In the genomic region with DNA sequence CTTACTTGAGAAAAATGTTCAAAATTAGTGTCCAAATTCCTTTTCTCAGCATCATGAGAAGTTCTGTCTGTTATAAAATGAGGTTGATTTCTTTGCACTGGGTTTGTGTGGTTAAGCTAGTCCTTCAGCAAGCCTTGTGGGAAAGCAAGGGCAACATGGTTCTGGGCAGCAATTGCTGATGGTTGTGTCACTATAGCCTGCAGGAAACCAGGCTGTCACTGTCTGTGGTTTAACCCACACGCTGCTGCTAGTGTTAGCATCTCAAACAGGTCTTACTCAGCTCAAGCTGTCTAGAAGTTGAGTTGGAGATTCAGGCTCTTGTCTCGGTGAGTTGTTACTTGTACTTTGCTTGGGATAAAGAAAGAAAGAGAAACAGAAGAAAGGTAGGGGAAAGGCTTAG, we compare ENCODE assay signal across 36 mouse cellular contexts. TPM values are rescaled to one million over a fixed set of nuclear protein-coding genes. Genes with fewer than 3 reads are reported as not detected.
DNase-seq lines count a peak whose midpoint lies in the region; ATAC-seq lines count a peak whose summit lies in the region.
"Had no signal": no experiment of that assay in that cellular context is flagged by ENCODE, and none has a peak within 500 bp of the region (broad histone marks: within the 10 kb centered on the region; RNA-seq: fewer than 3 reads in every experiment).

No protein-coding gene starts in this region.

- no peak overlapping the region for H3K4me2 ChIP-seq in midbrain, embryonic 14.5 days (ENCODE audit: low read length)
- H3K4me2 ChIP-seq: embryonic facial prominence, embryonic 13.5 days; forebrain, embryonic 15.5 days; heart, embryonic 12.5 days; hindbrain, embryonic 14.5 days; limb, embryonic 13.5 days; liver, embryonic 11.5 days; lung, embryonic 15.5 days; midbrain, embryonic 15.5 days; neural tube, embryonic 15.5 days; stomach, embryonic 15.5 days had no signal

- no peak overlapping the region for H3K27ac ChIP-seq in midbrain, embryonic 14.5 days (replicated peaks; ENCODE audit: low read depth, low read length)
- H3K27ac ChIP-seq: embryonic facial prominence, embryonic 13.5 days; forebrain, embryonic 10.5 days; forebrain, embryonic 15.5 days; gastrocnemius, adult 2 months; heart, adult 2 months; hindbrain, embryonic 14.5 days; layer of hippocampus, adult 2 months; left cerebral cortex, adult 2 months; limb, embryonic 13.5 days; lung, embryonic 15.5 days; midbrain, embryonic 15.5 days; neural tube, embryonic 15.5 days; stomach, embryonic 15.5 days had no signal

- H3K4me3 ChIP-seq in midbrain, embryonic 14.5 days (replicated peaks; ENCODE audit: low read depth, low read length): no peak overlapping the region
- H3K4me3 ChIP-seq: embryonic facial prominence, embryonic 13.5 days; forebrain, embryonic 10.5 days; forebrain, embryonic 15.5 days; gastrocnemius, adult 2 months; heart, adult 2 months; heart, embryonic 12.5 days; layer of hippocampus, adult 2 months; left cerebral cortex, adult 2 months; limb, embryonic 13.5 days; lung, embryonic 15.5 days; megakaryocyte, embryonic 14.5 days; midbrain, embryonic 15.5 days; neural tube, embryonic 15.5 days; stomach, embryonic 15.5 days had no signal

- H3K9me3 ChIP-seq in midbrain, embryonic 14.5 days (ENCODE audit: control insufficient read depth, low read length): no peaks in the 10 kb centered on the region
- H3K9me3 ChIP-seq: embryonic facial prominence, embryonic 13.5 days; forebrain, embryonic 10.5 days; forebrain, embryonic 15.5 days; heart, embryonic 12.5 days; limb, embryonic 13.5 days; lung, embryonic 15.5 days; megakaryocyte, embryonic 14.5 days; midbrain, embryonic 15.5 days; neural tube, embryonic 15.5 days; stomach, embryonic 15.5 days had no signal

- H3K27me3 ChIP-seq in midbrain, embryonic 14.5 days (ENCODE audit: control insufficient read depth, insufficient read depth, low read length): no peaks in the 10 kb centered on the region
- H3K27me3 ChIP-seq: embryonic facial prominence, embryonic 13.5 days; heart, embryonic 12.5 days; limb, embryonic 13.5 days; lung, embryonic 15.5 days; midbrain, embryonic 15.5 days; neural tube, embryonic 15.5 days; stomach, embryonic 15.5 days had no signal

- H3K4me1 ChIP-seq in midbrain, embryonic 14.5 days (ENCODE audit: control insufficient read depth, insufficient read depth, low read length): no peaks in the 10 kb centered on the region

- peak; percentile 21 for DNase-seq in adrenal gland, adult 2 months
- no peak for DNase-seq in adrenal gland, postnatal 4 days (ENCODE audit: low spot score in 2 of 2)
- peak; percentile 62 for DNase-seq in 416B (ENCODE audit: low read depth)
- no peak for DNase-seq in midbrain, embryonic 14.5 days
- DNase-seq in layer of hippocampus, adult 18-20 months (ENCODE audit: low spot score in 2 of 2): no peak
- DNase-seq: cerebellum, adult 2 months; cerebellum, postnatal 25 days; gastrocnemius, adult 2 months; gastrocnemius, postnatal 36 days; heart, adult 2 months; heart, postnatal 4 days; kidney, adult 9 months; kidney, postnatal 14 days; retina, postnatal 1 day; right cerebral cortex, postnatal 14 days; thymus, postnatal 14 days had no signal

- H3K9ac ChIP-seq in midbrain, embryonic 14.5 days (replicated peaks; ENCODE audit: low read length): no peak overlapping the region
- H3K9ac ChIP-seq: embryonic facial prominence, embryonic 13.5 days; forebrain, embryonic 15.5 days; heart, embryonic 12.5 days; hindbrain, embryonic 14.5 days; limb, embryonic 13.5 days; lung, embryonic 15.5 days; midbrain, embryonic 15.5 days; neural tube, embryonic 15.5 days; stomach, embryonic 15.5 days had no signal

- no peaks in the 10 kb centered on the region for H3K36me3 ChIP-seq in midbrain, embryonic 14.5 days (ENCODE audit: control insufficient read depth, insufficient read depth, low read length)
- H3K36me3 ChIP-seq: embryonic facial prominence, embryonic 13.5 days; forebrain, embryonic 10.5 days; forebrain, embryonic 15.5 days; heart, embryonic 12.5 days; limb, embryonic 13.5 days; lung, embryonic 15.5 days; midbrain, embryonic 15.5 days; neural tube, embryonic 15.5 days; stomach, embryonic 15.5 days had no signal

- ATAC-seq in common myeloid progenitor, adult 5-6 weeks (replicated peaks; ENCODE audit: low read depth, poor library complexity, severe bottlenecking): peak; percentile 91
- peak; percentile 94 for ATAC-seq in megakaryocyte progenitor cell, adult 5-6 weeks (replicated peaks; ENCODE audit: poor library complexity)
- ATAC-seq in midbrain, embryonic 14.5 days (ENCODE audit: low FRiP score, low TSS enrichment): no peak
- ATAC-seq: forebrain, embryonic 15.5 days; intestine, embryonic 16.5 days; midbrain, embryonic 15.5 days had no signal

- 76% methylated on average over 2 of the region's 2 CpGs for WGBS in midbrain, embryonic 14.5 days

RNA-seq across cellular contexts. Expression of a gene that starts 52.6 kb away (rescaled TPM):
- total RNA-seq in adrenal gland, adult 2 months (2021): under 1 TPM; 0.43 to 0.73 TPM
- 0.38 TPM in 1 of 2 replicates, not detected in the other for polyA plus RNA-seq in adrenal gland, adult 2 months (2012; rRNA removed)
- 10 to 100 TPM in 1 of 2 experiments, 1 to 10 TPM in 1; 1.7 to 37.7 TPM for total RNA-seq in adrenal gland, postnatal 4 days (2021)
- total RNA-seq in common myeloid progenitor, adult 5-6 weeks (2017): not detected in 2 replicates
- not detected in 2 replicates for total RNA-seq in megakaryocyte progenitor cell, adult 5-6 weeks (2015)
- not detected in 2 replicates for total RNA-seq in megakaryocyte progenitor cell, adult 5-6 weeks (2017)
- 257 and 380 TPM in 2 replicates for polyA plus RNA-seq in midbrain, embryonic 14.5 days (2014; fragmentation: Nextera tagmentation; extraction: Ambion mirVana)
- 100 to 1,000 TPM; 424 to 470 TPM for total RNA-seq in layer of hippocampus, adult 18-20 months (2021)
- total RNA-seq: CH12.LX; ES-E14; gastrocnemius, adult 2 months; gastrocnemius, postnatal 36 days; heart, adult 2 months; heart, postnatal 4 days had no signal
- polyA plus RNA-seq: heart, adult 2 months; heart, postnatal 0 days had no signal

Comparison
In these comparisons a context has a peak if more than half of its experiments do, and no peak if none do; other contexts are left out.
1. DNase-seq: peak in adrenal gland, adult 2 months (single experiment) and 416B (single experiment); none in adrenal gland, postnatal 4 days (0 of 2), midbrain, embryonic 14.5 days (single experiment) and layer of hippocampus, adult 18-20 months (0 of 2).
2. RNA of a gene that starts 52.6 kb away (total RNA-seq): 424 to 470 TPM in layer of hippocampus, adult 18-20 months; 1.7 to 37.7 TPM in adrenal gland, postnatal 4 days, 0.43 to 0.73 TPM in adrenal gland, adult 2 months, not detected in common myeloid progenitor, adult 5-6 weeks and not detected in megakaryocyte progenitor cell, adult 5-6 weeks; every median in the first group is over 10 times any median in the second.